Mouse (Mus musculus): Measurements from ENCODE around the gene Gm7714.
"Not testable (repeated sequence)": the region's sequence is repeated elsewhere in the genome, so short reads cannot be mapped to it uniquely, and the experiment has no call there.

Gm7714 gene

DNA sequence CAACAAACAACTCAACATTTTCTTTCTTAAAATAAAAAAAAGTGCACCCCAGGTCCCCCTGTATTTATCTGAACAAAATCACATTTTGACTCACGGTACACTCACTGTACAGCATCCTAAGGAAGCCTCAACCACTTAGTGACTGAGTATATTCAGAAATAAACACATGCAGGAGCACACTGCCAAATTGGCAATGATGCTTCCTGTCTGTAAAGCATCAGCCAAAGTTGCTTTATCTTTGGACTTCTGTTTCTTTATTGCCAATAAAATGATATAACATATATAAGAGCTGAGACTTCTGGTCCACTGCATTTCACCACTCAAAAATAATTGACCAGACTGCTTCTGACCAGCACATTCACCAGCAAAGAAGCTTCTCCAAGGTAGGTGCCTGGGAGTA, at the start of gene Gm7714:
Gene Gm7714 (plus strand): TSS at position 301 of the 400 bp plus-strand sequence.
- DNase-seq (ENCODE audit: low spot score): no peak

GRCm38 (mm10) chr5:88256475-88256874, 12.2 kb upstream of the Gm7714 start:
- DNase-seq (ENCODE audit: low spot score): no peak

DNA sequence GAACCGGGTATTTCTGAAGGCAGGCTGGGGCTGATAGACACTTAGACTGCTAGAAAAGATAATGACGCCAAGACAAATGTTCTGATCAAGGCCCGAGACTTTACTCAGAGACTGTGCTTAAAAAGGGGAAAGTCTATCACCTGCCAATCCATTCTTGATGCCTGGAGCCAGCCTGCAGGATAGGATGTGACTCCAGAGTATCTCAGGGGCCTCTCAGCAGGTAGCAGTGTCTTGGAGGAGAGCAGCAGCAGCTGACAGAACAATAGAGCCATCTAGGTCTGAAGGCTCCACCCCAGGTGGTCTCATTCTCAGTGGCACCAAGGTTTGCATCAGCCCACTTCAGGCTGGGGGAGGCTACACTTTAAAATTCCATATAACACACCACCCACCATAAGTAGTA, 42.6 kb downstream of the Gm7714 start:
- DNase-seq (ENCODE audit: low spot score): not testable (repeated sequence)

DNA sequence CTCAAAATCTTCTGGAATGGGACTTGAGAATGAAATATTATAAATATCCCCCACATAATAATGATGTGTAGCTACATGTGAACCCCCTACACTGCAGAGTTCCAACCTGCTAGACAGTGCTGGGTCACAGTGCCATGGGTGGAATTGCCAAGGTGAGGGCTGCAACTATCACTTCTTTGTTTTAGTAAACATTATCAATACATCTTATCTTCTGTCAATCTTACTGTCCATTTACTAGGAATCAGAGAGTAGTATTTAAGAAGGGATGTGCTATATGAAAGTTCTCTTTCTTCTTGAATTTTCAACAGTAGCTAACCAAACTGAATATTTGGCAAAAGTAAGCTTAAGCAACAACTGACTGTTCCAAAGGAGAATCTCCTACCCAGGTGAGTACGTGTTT, 48.3 kb downstream of the Gm7714 start, which contains the start of gene Prol1:
Gene Prol1 (plus strand): TSS at position 301 of the 400 bp plus-strand sequence.
- no peak for DNase-seq (ENCODE audit: low spot score)

Measured in urinary bladder, postnatal 25 days (tissue).